Mouse (Mus musculus): ENCODE measurements around the gene Mup21. TPM values are rescaled to one million over a fixed set of nuclear protein-coding genes. Genes with fewer than 3 reads are reported as not detected.

The Mup21 gene
- polyA plus RNA-seq, 1 experiment from 2014 or later, result not detected

Other genes with a start within 250 kb of the Mup21 start
- gene Mup20, start 96.7 kb downstream of the Mup21 start, polyA plus RNA-seq (2014; fragmentation: Nextera tagmentation; extraction: Ambion mirVana), result not detected in 2 replicates
- not detected in 2 replicates for gene Mup3, start 63.5 kb downstream of the Mup21 start, polyA plus RNA-seq (2014; fragmentation: Nextera tagmentation; extraction: Ambion mirVana)
- 33.8 and 34.4 TPM in 2 replicates for gene Zfp37, start 80.2 kb upstream of the Mup21 start, polyA plus RNA-seq (2014; fragmentation: Nextera tagmentation; extraction: Ambion mirVana)
- 11.8 and 13.3 TPM in 2 replicates for gene Slc31a2, start 111.7 kb upstream of the Mup21 start, polyA plus RNA-seq (2014; fragmentation: Nextera tagmentation; extraction: Ambion mirVana)
- 21.2 and 22.8 TPM in 2 replicates for gene Fkbp15, start 209.7 kb upstream of the Mup21 start, polyA plus RNA-seq (2014; fragmentation: Nextera tagmentation; extraction: Ambion mirVana)
- gene Slc31a1, start 209.9 kb upstream of the Mup21 start, polyA plus RNA-seq (2014; fragmentation: Nextera tagmentation; extraction: Ambion mirVana), result 45.0 and 49.8 TPM in 2 replicates

Measured in hindbrain, embryonic 11.5 days (tissue).